Mouse (Mus musculus) heart, embryonic 16.5 days (tissue): ENCODE data around the gene Robo2. TPM values are rescaled to one million over a fixed set of nuclear protein-coding genes. Genes with fewer than 3 reads are reported as not detected.

Experiments
- ATAC-seq: fragments of 200-750 bp; cut with Nextera tagmentation; replicated peaks from 2 replicates; pipeline ENCODE4 v1.8.0; 2017; ENCODE audit warnings: moderate number of reproducible peaks; ENCODE audit not compliant: insufficient read depth, low FRiP score; ENCODE audit errors: extremely low read depth
- H3K27ac ChIP-seq: fragments of 300-500 bp; sonication (generic); 2 replicates; pipeline ENCODE4 v1.5.1; 2014; ENCODE audit warnings: mild to moderate bottlenecking, low read length, control low read depth, moderate library complexity
- H3K27me3 ChIP-seq: fragments of 300-500 bp; sonication (generic); 2 replicates; pipeline ENCODE4 v1.6.1; 2014; ENCODE audit warnings: low read length, mixed read lengths; ENCODE audit not compliant: control insufficient read depth, insufficient read depth
- H3K36me3 ChIP-seq: fragments of 300-500 bp; sonication (generic); 2 replicates; pipeline ENCODE4 v1.6.1; 2014; ENCODE audit not compliant: control insufficient read depth, insufficient read depth
- H3K4me1 ChIP-seq: fragments of 300-500 bp; sonication (generic); 2 replicates; pipeline ENCODE4 v1.6.1; 2014; ENCODE audit warnings: low read length, mixed read lengths; ENCODE audit not compliant: control insufficient read depth, insufficient read depth
- H3K4me2 ChIP-seq: fragments of 300-500 bp; sonication (generic); 2 replicates; pipeline ENCODE4 v1.6.1; 2014; ENCODE audit warnings: low read depth, mild to moderate bottlenecking, control low read depth, low read length
- H3K4me3 ChIP-seq: fragments of 300-500 bp; sonication (generic); 2 replicates; pipeline ENCODE4 v1.5.1; 2014; ENCODE audit warnings: mild to moderate bottlenecking, control low read depth, low read length
- H3K9ac ChIP-seq: fragments of 300-500 bp; sonication (generic); 2 replicates; pipeline ENCODE4 v1.6.1; 2014; ENCODE audit warnings: low read length, control low read depth
- H3K9me3 ChIP-seq: fragments of 300-500 bp; sonication (generic); replicated peaks from 2 replicates; pipeline ENCODE4 v1.6.1; 2016; ENCODE audit warnings: low read length; ENCODE audit not compliant: control insufficient read depth
- WGBS: fragments of 180-500 bp; shearing (Covaris S2); extraction: QIAGEN DNeasy Blood & Tissue Kit; methylation state at CpG from one replicate; pipeline ENCODE4 v1.1.7; 2014; 5-methylcytosine and 5-hydroxymethylcytosine counted together
- polyA plus RNA-seq: library from polyadenylated mRNA; unstranded; fragments of >200 nt; fragmentation: Nextera tagmentation; extraction: Ambion mirVana; gene quantifications from 2 replicates; pipeline ENCODE4 v1.2.1, GENCODE M21; 2015

Gene Robo2
- polyA plus RNA-seq, result 4.4 and 6.9 TPM in 2 replicates

- ATAC-seq, result peak; percentile 87
- no peaks in the 10 kb centered on the region for H3K9me3 ChIP-seq
- peak within 1 kb of the TSS; percentile 92 for H3K4me2 ChIP-seq
- peak within 1 kb of the TSS; percentile 1 for H3K9ac ChIP-seq
- peaks cover 10% of the 10 kb centered on the region for H3K4me1 ChIP-seq
- H3K27me3 ChIP-seq, result peaks cover 6% of the 10 kb centered on the region
- no peak within 1 kb of the TSS for H3K27ac ChIP-seq
- peak within 1 kb of the TSS; percentile 49 for H3K4me3 ChIP-seq
- under 1% methylated on average over 42 of the region's 43 CpGs for WGBS
- no peaks in the 10 kb centered on the region for H3K36me3 ChIP-seq
Measured at GRCm38 (mm10) chr16:74411481-74412251, at the start of gene Robo2. Robo2 (minus strand) TSS chr16:74411825.

GRCm38 (mm10) chr16:74458138-74458537 lies 46.5 kb upstream of the Robo2 start:
- no peak overlapping the region for H3K9ac ChIP-seq
- H3K4me1 ChIP-seq, result no peaks in the 10 kb centered on the region
- H3K27me3 ChIP-seq, result no peaks in the 10 kb centered on the region
- H3K9me3 ChIP-seq, result no peaks in the 10 kb centered on the region
- H3K4me3 ChIP-seq, result no peak overlapping the region
- H3K4me2 ChIP-seq, result no peak overlapping the region
- ATAC-seq, result no peak
- H3K27ac ChIP-seq, result no peak overlapping the region
- H3K36me3 ChIP-seq, result no peaks in the 10 kb centered on the region
- 72% methylated on average over 3 of the region's 3 CpGs for WGBS

DNA sequence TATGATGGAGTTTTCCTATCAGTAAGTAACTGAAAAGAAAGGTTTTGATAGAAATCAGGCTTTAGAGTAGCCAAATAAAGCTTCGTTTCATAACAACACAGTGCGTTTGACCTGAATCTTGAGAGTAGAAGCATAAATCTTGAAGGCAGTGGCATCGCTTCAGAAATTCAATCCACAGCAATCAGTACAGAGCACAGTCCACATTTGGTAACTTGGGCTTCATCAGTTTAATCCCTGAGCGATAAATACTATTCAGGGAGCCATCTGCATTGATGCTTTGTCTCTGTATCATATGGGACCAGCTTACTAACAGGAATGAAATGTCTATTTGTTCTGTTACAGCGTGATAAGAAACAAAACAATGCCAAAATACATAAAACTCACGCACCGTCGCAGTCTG lies 46.1 kb upstream of the Robo2 start:
- WGBS, result 78% methylated on average over 8 of the region's 8 CpGs
- H3K36me3 ChIP-seq, result no peaks in the 10 kb centered on the region
- no peak overlapping the region for H3K4me3 ChIP-seq
- no peak for ATAC-seq
- no peaks in the 10 kb centered on the region for H3K9me3 ChIP-seq
- H3K27ac ChIP-seq, result no peak overlapping the region
- H3K27me3 ChIP-seq, result no peaks in the 10 kb centered on the region
- H3K4me1 ChIP-seq, result no peaks in the 10 kb centered on the region
- no peak overlapping the region for H3K9ac ChIP-seq
- H3K4me2 ChIP-seq, result no peak overlapping the region

DNA sequence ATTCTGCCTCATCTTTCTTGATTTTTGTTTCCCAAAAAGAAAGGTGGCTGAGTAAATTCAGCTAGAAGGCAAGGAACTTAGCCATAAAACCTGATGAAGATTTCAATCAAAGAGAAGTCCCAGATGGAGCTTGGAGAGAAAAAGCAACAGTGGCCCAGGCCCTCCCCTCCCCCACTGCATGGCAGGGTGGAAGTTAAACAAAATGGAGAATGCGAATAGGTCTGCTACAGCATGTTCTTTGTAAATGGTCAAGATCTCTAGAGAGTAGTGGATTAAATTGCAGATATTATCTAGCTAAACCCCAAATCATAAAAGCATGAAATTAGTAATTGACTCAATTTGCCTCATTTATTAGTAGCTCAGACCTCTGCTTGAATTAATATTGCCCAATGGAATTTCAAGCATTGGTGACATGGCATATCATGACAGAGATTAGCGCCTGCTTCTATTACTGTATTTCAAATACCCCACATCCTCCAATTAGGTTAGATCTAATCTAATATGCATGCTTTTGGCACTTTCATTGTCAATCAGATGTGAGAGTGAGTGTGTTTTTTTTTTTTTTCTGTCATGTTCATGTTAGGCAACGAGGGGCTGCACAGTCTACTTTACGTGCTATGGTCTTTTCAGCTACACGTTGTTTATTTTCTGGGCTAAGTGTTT lies 45.3 kb upstream of the Robo2 start:
- H3K4me1 ChIP-seq, result no peaks in the 10 kb centered on the region
- no peaks in the 10 kb centered on the region for H3K9me3 ChIP-seq
- no peak overlapping the region for H3K4me3 ChIP-seq
- 87% methylated on average over 5 of the region's 5 CpGs for WGBS
- H3K27me3 ChIP-seq, result no peaks in the 10 kb centered on the region
- no peak overlapping the region for H3K27ac ChIP-seq
- no peak for ATAC-seq
- no peak overlapping the region for H3K4me2 ChIP-seq
- no peaks in the 10 kb centered on the region for H3K36me3 ChIP-seq
- no peak overlapping the region for H3K9ac ChIP-seq

GRCm38 (mm10) chr16:74455179-74455578 lies 43.6 kb upstream of the Robo2 start:
- Histone ChIP-seq H3K36me3 (no peaks in the 10 kb centered on the region), H3K4me1 (no peaks in the 10 kb centered on the region), H3K4me2 (no peak overlapping the region), H3K9me3 (no peaks in the 10 kb centered on the region), H3K4me3 (no peak overlapping the region), H3K27ac (no peak overlapping the region), H3K27me3 (no peaks in the 10 kb centered on the region), H3K9ac (no peak overlapping the region)
- WGBS, result 58% methylated on average over 2 of the region's 2 CpGs
- ATAC-seq, result no peak

DNA sequence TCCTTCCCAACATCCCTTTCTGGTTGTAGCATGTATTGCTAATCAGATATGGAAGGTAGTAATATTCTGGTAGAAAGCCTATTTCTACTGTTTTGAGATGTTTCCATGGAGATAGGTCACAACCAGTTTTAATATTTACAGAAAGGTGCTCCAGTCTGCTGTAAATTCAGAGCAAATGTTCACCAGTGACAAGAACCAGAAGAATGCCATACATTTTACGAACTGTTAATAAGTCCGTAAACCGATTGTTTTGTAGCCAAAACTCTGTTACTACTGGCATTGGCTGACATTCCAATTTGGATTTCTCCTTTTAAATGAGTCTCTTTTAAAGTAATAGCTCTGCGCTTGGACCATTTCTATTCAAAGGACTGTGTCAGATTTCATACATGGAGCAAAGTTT lies 36.4 kb upstream of the Robo2 start:
- no peak for ATAC-seq
- Histone ChIP-seq H3K9me3 (no peaks in the 10 kb centered on the region), H3K27ac (no peak overlapping the region), H3K36me3 (no peaks in the 10 kb centered on the region), H3K4me2 (no peak overlapping the region), H3K9ac (no peak overlapping the region), H3K27me3 (no peaks in the 10 kb centered on the region), H3K4me1 (no peaks in the 10 kb centered on the region), H3K4me3 (no peak overlapping the region)
- whole genome bisulfite sequencing, result 81% methylated on average over 4 of the region's 4 CpGs

DNA sequence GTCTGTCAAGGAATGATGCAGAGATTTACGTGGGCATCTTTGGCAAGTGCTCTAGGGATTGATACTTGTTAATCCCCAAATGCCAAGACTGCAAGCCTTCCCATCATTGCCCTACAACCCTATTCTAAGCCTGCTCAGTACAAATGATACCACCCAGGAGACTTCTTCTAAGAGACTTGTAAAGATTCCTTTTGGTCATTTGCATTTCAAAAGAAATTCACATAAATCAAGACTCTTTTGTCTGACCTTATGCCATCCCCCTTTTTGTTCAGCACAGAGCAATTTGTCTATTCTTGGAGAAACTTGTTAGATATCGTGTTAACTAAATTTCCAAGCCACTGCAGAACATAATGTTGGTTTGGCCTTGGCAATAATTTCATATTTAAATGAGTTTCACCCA lies 15.4 kb upstream of the Robo2 start:
- no peak overlapping the region for H3K27ac ChIP-seq
- no peaks in the 10 kb centered on the region for H3K4me1 ChIP-seq
- no peak overlapping the region for H3K9ac ChIP-seq
- H3K27me3 ChIP-seq, result no peaks in the 10 kb centered on the region
- H3K9me3 ChIP-seq, result no peaks in the 10 kb centered on the region
- H3K4me3 ChIP-seq, result no peak overlapping the region
- no peak for ATAC-seq
- H3K36me3 ChIP-seq, result no peaks in the 10 kb centered on the region
- 66% methylated on average over 2 of the region's 2 CpGs for WGBS
- no peak overlapping the region for H3K4me2 ChIP-seq

GRCm38 (mm10) chr16:74420324-74420723 lies 8.7 kb upstream of the Robo2 start:
- 60% methylated on average over 2 of the region's 2 CpGs for WGBS
- Histone ChIP-seq H3K36me3 (no peaks in the 10 kb centered on the region), H3K4me2 (no peak overlapping the region), H3K9ac (no peak overlapping the region), H3K27me3 (no peaks in the 10 kb centered on the region), H3K9me3 (no peaks in the 10 kb centered on the region), H3K27ac (no peak overlapping the region), H3K4me1 (no peaks in the 10 kb centered on the region), H3K4me3 (no peak overlapping the region)
- no peak for ATAC-seq
